Mouse (Mus musculus) liver, embryonic 11.5 days (tissue): ENCODE results near the gene Uck2. TPM values are rescaled to one million over a fixed set of nuclear protein-coding genes. Genes with fewer than 3 reads are reported as not detected.

Experiments used
- ATAC-seq: fragments of 200-750 bp; cut with Nextera tagmentation; replicated peaks from 2 replicates; pipeline ENCODE4 v1.8.0; 2017; ENCODE audit warnings: moderate number of reproducible peaks, mild to moderate bottlenecking, moderate TSS enrichment, moderate library complexity; ENCODE audit not compliant: low FRiP score
- DNase-seq: peaks from one replicate; pipeline ENCODE4 v3.0.0-alpha.2; 2017; ENCODE audit warnings: low spot score
- H3K27ac ChIP-seq: fragments of 300-500 bp; sonication (generic); 2 replicates; pipeline ENCODE4 v1.5.1; 2014; ENCODE audit warnings: mild to moderate bottlenecking, low read depth, low read length, control low read depth
- H3K27me3 ChIP-seq: fragments of 300-500 bp; sonication (generic); replicated peaks from 2 replicates; pipeline ENCODE4 v1.6.1; 2014; ENCODE audit warnings: low read length, mixed read lengths; ENCODE audit not compliant: control insufficient read depth, insufficient read depth
- H3K36me3 ChIP-seq: fragments of 300-500 bp; sonication (generic); 2 replicates; pipeline ENCODE4 v1.6.1; 2014; ENCODE audit warnings: mild to moderate bottlenecking, low read length, moderate library complexity, mixed read lengths; ENCODE audit not compliant: control insufficient read depth, insufficient read depth
- H3K4me1 ChIP-seq: fragments of 300-500 bp; sonication (generic); replicated peaks from 2 replicates; pipeline ENCODE4 v1.6.1; 2014; ENCODE audit warnings: low read length, mixed read lengths; ENCODE audit not compliant: control insufficient read depth, insufficient read depth
- H3K4me2 ChIP-seq: fragments of 300-500 bp; sonication (generic); 2 replicates; pipeline ENCODE4 v1.6.1; 2014; ENCODE audit warnings: mild to moderate bottlenecking, control low read depth, moderate library complexity
- H3K4me3 ChIP-seq: fragments of 300-500 bp; sonication (generic); 2 replicates; pipeline ENCODE4 v1.5.1; 2014; ENCODE audit warnings: low read depth, low read length, control low read depth
- H3K9ac ChIP-seq: fragments of 300-500 bp; sonication (generic); 2 replicates; pipeline ENCODE4 v1.6.1; 2014; ENCODE audit warnings: low read depth, low read length, control low read depth
- H3K9me3 ChIP-seq: fragments of 300-500 bp; sonication (generic); 2 replicates; pipeline ENCODE4 v1.6.1; 2016; ENCODE audit warnings: low read length, inconsistent platforms, mixed read lengths; ENCODE audit not compliant: control insufficient read depth
- WGBS: fragments of 180-500 bp; shearing (Covaris S2); extraction: QIAGEN DNeasy Blood & Tissue Kit; methylation state at CpG from one replicate; pipeline ENCODE4 v1.1.7; 2014; 5-methylcytosine and 5-hydroxymethylcytosine counted together
- polyA plus RNA-seq: library from polyadenylated mRNA; unstranded; fragments of >200 nt; fragmentation: Nextera tagmentation; extraction: Ambion mirVana; gene quantifications from 2 replicates; pipeline ENCODE4 v1.2.1, GENCODE M21; 2014

The Uck2 gene
- polyA plus RNA-seq, 1 experiment from 2014 or later: 156 TPM

GRCm38 (mm10) chr1:167305501-167306137 is 20.5 kb upstream of the Uck2 start:
- 45% methylated on average over 7 of the region's 7 CpGs for WGBS
- H3K4me1 ChIP-seq: peaks cover 12% of the 10 kb centered on the region
- H3K4me2 ChIP-seq: no peak overlapping the region
- DNase-seq (no peak), ATAC-seq (no peak)
- H3K9me3 ChIP-seq: no peaks in the 10 kb centered on the region
- no peaks in the 10 kb centered on the region for H3K27me3 ChIP-seq
- no peaks in the 10 kb centered on the region for H3K36me3 ChIP-seq
- H3K4me3 ChIP-seq: no peak overlapping the region
- no peak overlapping the region for H3K27ac ChIP-seq
- H3K9ac ChIP-seq: no peak overlapping the region

- H3K36me3 ChIP-seq: no peaks in the 10 kb centered on the region
- ATAC-seq: no peak
- H3K27me3 ChIP-seq: no peaks in the 10 kb centered on the region
- no peaks in the 10 kb centered on the region for H3K4me1 ChIP-seq
- H3K4me2 ChIP-seq: no peak overlapping the region
- no peak overlapping the region for H3K9ac ChIP-seq
- H3K9me3 ChIP-seq: no peaks in the 10 kb centered on the region
- no peak overlapping the region for H3K27ac ChIP-seq
- WGBS: 68% methylated on average over 2 of the region's 2 CpGs
- H3K4me3 ChIP-seq: no peak overlapping the region
- no peak for DNase-seq
Observed at GRCm38 (mm10) chr1:167300122-167300521, 15.0 kb upstream of the Uck2 start.

GRCm38 (mm10) chr1:167295679-167296402 is 10.7 kb upstream of the Uck2 start:
- ATAC-seq: no peak
- H3K9ac ChIP-seq: no peak overlapping the region
- DNase-seq: no peak
- no peaks in the 10 kb centered on the region for H3K9me3 ChIP-seq
- 68% methylated on average over 13 of the region's 13 CpGs for WGBS
- H3K36me3 ChIP-seq: no peaks in the 10 kb centered on the region
- no peak overlapping the region for H3K4me2 ChIP-seq
- H3K27me3 ChIP-seq: no peaks in the 10 kb centered on the region
- no peak overlapping the region for H3K27ac ChIP-seq
- no peak overlapping the region for H3K4me3 ChIP-seq
- peaks cover 6% of the 10 kb centered on the region; the same call in 1 of the 2 replicates for H3K4me1 ChIP-seq

GRCm38 (mm10) chr1:167292447-167292846 is 7.3 kb upstream of the Uck2 start:
- H3K4me2 ChIP-seq: 0 out of 2 replicates have a peak overlapping the region, but pooled peaks have one; percentile 23
- no peak overlapping the region for H3K9ac ChIP-seq
- H3K9me3 ChIP-seq: no peaks in the 10 kb centered on the region
- H3K36me3 ChIP-seq: no peaks in the 10 kb centered on the region
- DNase-seq (no peak), ATAC-seq (no peak)
- H3K27ac ChIP-seq: no peak overlapping the region
- WGBS: 29% methylated on average over 11 of the region's 11 CpGs
- H3K4me1 ChIP-seq: peaks cover 27% of the 10 kb centered on the region
- 0 out of 2 replicates have a peak, but pooled peaks cover 7% of the 10 kb centered on the region for H3K27me3 ChIP-seq
- H3K4me3 ChIP-seq: no peak overlapping the region

GRCm38 (mm10) chr1:167291610-167292009 is 6.5 kb upstream of the Uck2 start:
- H3K4me2 ChIP-seq: no peak overlapping the region
- no peak for DNase-seq
- peaks cover 27% of the 10 kb centered on the region for H3K4me1 ChIP-seq
- no peak overlapping the region for H3K4me3 ChIP-seq
- H3K9me3 ChIP-seq: no peaks in the 10 kb centered on the region
- no peak overlapping the region for H3K27ac ChIP-seq
- ATAC-seq: no peak
- H3K9ac ChIP-seq: no peak overlapping the region
- 75% methylated on average over 8 of the region's 8 CpGs for WGBS
- no peaks in the 10 kb centered on the region for H3K36me3 ChIP-seq
- 0 out of 2 replicates have a peak, but pooled peaks cover 7% of the 10 kb centered on the region for H3K27me3 ChIP-seq

- Histone ChIP-seq H3K36me3 (no peaks in the 10 kb centered on the region), H3K9ac (no peak overlapping the region), H3K9me3 (no peaks in the 10 kb centered on the region), H3K27ac (no peak overlapping the region), H3K4me1 (peaks cover 32% of the 10 kb centered on the region), H3K27me3 (0 out of 2 replicates have a peak, but pooled peaks cover 7% of the 10 kb centered on the region), H3K4me2 (no peak overlapping the region), H3K4me3 (no peak overlapping the region)
- DNase-seq (no peak), ATAC-seq (no peak)
- whole genome bisulfite sequencing: 34% methylated on average over 6 of the region's 6 CpGs
Observed at GRCm38 (mm10) chr1:167290263-167290592, 5.1 kb upstream of the Uck2 start.

GRCm38 (mm10) chr1:167289567-167290262 is 4.6 kb upstream of the Uck2 start:
- ATAC-seq: no peak
- WGBS: 16% methylated on average over 11 of the region's 11 CpGs
- no peak overlapping the region for H3K9ac ChIP-seq
- peaks cover 33% of the 10 kb centered on the region for H3K4me1 ChIP-seq
- no peak for DNase-seq
- H3K4me2 ChIP-seq: no peak overlapping the region; the same call in 1 of the 2 replicates
- H3K9me3 ChIP-seq: no peaks in the 10 kb centered on the region
- no peaks in the 10 kb centered on the region for H3K36me3 ChIP-seq
- 0 out of 2 replicates have a peak, but pooled peaks cover 7% of the 10 kb centered on the region for H3K27me3 ChIP-seq
- no peak overlapping the region for H3K27ac ChIP-seq
- no peak overlapping the region for H3K4me3 ChIP-seq

- H3K9ac ChIP-seq: no peak overlapping the region; the same call in 1 of the 2 replicates
- DNase-seq (no peak), ATAC-seq (peak; percentile 74)
- H3K4me3 ChIP-seq: 0 out of 2 replicates have a peak overlapping the region, but pooled peaks have one; percentile 6
- H3K27ac ChIP-seq: peak overlapping the region; percentile 74
- H3K27me3 ChIP-seq: 0 out of 2 replicates have a peak, but pooled peaks cover 7% of the 10 kb centered on the region
- 23% methylated on average over 11 of the region's 11 CpGs for WGBS
- peaks cover 33% of the 10 kb centered on the region for H3K4me1 ChIP-seq
- no peaks in the 10 kb centered on the region for H3K36me3 ChIP-seq
- no peaks in the 10 kb centered on the region for H3K9me3 ChIP-seq
- H3K4me2 ChIP-seq: peak overlapping the region; percentile 52
Observed at GRCm38 (mm10) chr1:167288665-167289538, 3.8 kb upstream of the Uck2 start.
